Comparison of ENCODE assay signal across 13 mouse cellular contexts in the genomic region with DNA sequence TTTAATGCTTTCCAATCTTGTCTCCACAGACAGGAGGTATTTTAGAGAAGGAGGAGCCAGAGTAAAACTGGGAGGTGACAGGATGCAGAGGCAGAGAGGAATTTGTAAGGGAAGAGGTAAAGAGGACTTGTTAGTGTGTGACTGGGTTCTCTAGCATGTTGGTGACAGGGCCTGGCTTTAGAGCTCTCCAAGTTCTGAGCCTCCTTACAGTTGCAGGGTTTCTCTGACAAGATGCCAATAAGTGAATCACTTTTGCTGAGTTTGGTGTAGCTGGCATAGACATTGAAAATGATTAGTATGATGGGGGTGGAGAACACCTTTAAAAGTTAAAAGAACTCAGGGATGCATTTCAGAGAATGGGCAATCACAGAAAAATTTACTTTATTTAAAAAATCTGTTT.
"Had no signal": no experiment of that assay in that cellular context is flagged by ENCODE, and none has a peak within 500 bp of the region (broad histone marks: within the 10 kb centered on the region; RNA-seq: fewer than 3 reads in every experiment).

No protein-coding gene starts in this region.

- DNase-seq: liver, postnatal 0 days; lung, adult 2 months; lung, postnatal 14 days; lung, postnatal 36 days; retina, postnatal 1 day; right cerebral cortex, adult 18-20 months; right cerebral cortex, postnatal 25 days; right cerebral cortex, postnatal 4 days; spleen, adult 18-20 months; thymus, adult 2 months had no signal

- ATAC-seq: liver, postnatal 0 days; lung, postnatal 0 days; midbrain, embryonic 13.5 days; midbrain, embryonic 15.5 days had no signal
